Mouse (Mus musculus) hindbrain, embryonic 11.5 days (tissue): ENCODE measurements at regions not wholly inside any gene's neighbourhood (a gene's known extent, or its start where the extent isn't known, plus 50 kb on each side); places are given as distances from the start of the nearest gene placed in this dataset.

Experiments used
- ATAC-seq: fragments of 200-750 bp; cut with Nextera tagmentation; 2 replicates; pipeline ENCODE4 v1.8.0; 2017; ENCODE audit warnings: mild to moderate bottlenecking, moderate TSS enrichment, moderate library complexity; ENCODE audit not compliant: low FRiP score
- DNase-seq: peaks from one replicate; pipeline ENCODE4 v3.0.0-alpha.2; 2015; ENCODE audit warnings: low spot score
- H3K27ac ChIP-seq: fragments of 300-500 bp; sonication (generic); 2 replicates; pipeline ENCODE4 v1.5.1; 2014; ENCODE audit warnings: mild to moderate bottlenecking, low read depth, low read length
- H3K27me3 ChIP-seq: fragments of 300-500 bp; sonication (generic); 2 replicates; pipeline ENCODE4 v1.6.1; 2014; ENCODE audit warnings: mild to moderate bottlenecking, low read length, moderate library complexity, mixed read lengths; ENCODE audit not compliant: control insufficient read depth, insufficient read depth
- H3K36me3 ChIP-seq: fragments of 300-500 bp; sonication (generic); 2 replicates; pipeline ENCODE4 v1.6.1; 2014; ENCODE audit warnings: mild to moderate bottlenecking, low read length, moderate library complexity, mixed read lengths; ENCODE audit not compliant: control insufficient read depth, insufficient read depth
- H3K4me1 ChIP-seq: fragments of 300-500 bp; sonication (generic); replicated peaks from 2 replicates; pipeline ENCODE4 v1.6.1; 2014; ENCODE audit warnings: low read length, mixed read lengths; ENCODE audit not compliant: control insufficient read depth, insufficient read depth
- H3K4me2 ChIP-seq: fragments of 300-500 bp; sonication (generic); replicated peaks from 2 replicates; pipeline ENCODE4 v1.6.1; 2014; ENCODE audit warnings: mild to moderate bottlenecking, low read depth, low read length
- H3K4me3 ChIP-seq: fragments of 300-500 bp; sonication (generic); 2 replicates; pipeline ENCODE4 v1.5.1; 2014; ENCODE audit warnings: low read depth, low read length
- H3K9ac ChIP-seq: fragments of 300-500 bp; sonication (generic); 2 replicates; pipeline ENCODE4 v1.6.1; 2014; ENCODE audit warnings: low read depth, low read length
- H3K9me3 ChIP-seq: fragments of 300-500 bp; sonication (generic); 2 replicates; pipeline ENCODE4 v1.6.1; 2016; ENCODE audit warnings: low read length; ENCODE audit not compliant: control insufficient read depth
- WGBS: fragments of 180-500 bp; shearing (Covaris S2); extraction: QIAGEN DNeasy Blood & Tissue Kit; methylation state at CpG from one replicate; pipeline ENCODE4 v1.1.7; 2014; 5-methylcytosine and 5-hydroxymethylcytosine counted together

DNA sequence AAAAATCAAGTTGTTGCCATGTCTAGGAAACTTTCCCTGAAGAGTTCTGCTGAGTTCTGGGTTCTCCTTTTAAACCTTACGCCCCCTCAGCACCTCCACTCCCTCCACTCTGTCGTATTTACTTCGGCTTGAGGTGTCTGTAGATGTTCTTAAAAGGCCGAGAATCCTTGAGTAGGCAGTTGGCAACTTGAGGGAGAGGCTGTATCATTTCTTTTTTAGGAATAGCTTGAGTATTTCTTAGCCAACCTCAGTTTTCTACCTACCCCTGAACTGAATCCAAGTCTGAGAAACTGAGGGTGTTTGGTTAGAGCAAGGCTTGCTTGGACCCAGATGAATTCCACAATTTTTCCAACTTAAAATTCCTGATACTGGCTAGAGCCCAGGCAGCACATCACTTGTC is 136.8 kb upstream of the Max start:
- 91% methylated on average over 4 of the region's 4 CpGs for WGBS
- no peak overlapping the region for H3K9ac ChIP-seq
- no peak for ATAC-seq

DNA sequence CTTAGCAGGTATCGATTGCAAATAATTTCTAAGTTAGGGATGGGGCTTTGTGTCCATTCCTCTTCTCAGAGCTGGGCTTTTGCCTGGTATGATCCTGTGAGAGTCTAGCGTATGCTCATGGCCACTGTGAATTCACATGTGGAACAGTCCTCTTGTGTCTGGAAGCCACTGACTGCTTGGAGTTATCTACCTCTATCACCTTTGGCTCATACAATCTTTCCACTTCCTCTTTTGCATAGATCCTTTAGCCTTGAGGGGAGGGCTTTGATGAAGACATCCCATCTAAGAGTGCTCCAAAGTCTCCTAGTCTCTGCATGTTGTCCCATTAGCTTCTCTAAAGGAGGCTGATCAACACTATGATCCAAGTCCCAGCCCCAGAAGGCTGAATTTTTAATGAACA is 135.8 kb upstream of the Max start:
- H3K9ac ChIP-seq, result no peak overlapping the region
- no peak overlapping the region for H3K4me2 ChIP-seq
- no peaks in the 10 kb centered on the region for H3K4me1 ChIP-seq
- no peak overlapping the region for H3K27ac ChIP-seq
- no peak for ATAC-seq
- no peak for DNase-seq
- H3K9me3 ChIP-seq, result no peaks in the 10 kb centered on the region
- no peak overlapping the region for H3K4me3 ChIP-seq
- no peaks in the 10 kb centered on the region for H3K36me3 ChIP-seq
- H3K27me3 ChIP-seq, result no peaks in the 10 kb centered on the region
- WGBS, result 96% methylated on average over 2 of the region's 2 CpGs

More for the DNA sequence above, 136.8 kb upstream of the Max start:
- H3K4me1 ChIP-seq, result no peaks in the 10 kb centered on the region
- H3K27ac ChIP-seq, result no peak overlapping the region
- no peak for DNase-seq
- H3K36me3 ChIP-seq, result no peaks in the 10 kb centered on the region
- H3K9me3 ChIP-seq, result no peaks in the 10 kb centered on the region
- no peak overlapping the region for H3K4me3 ChIP-seq
- no peaks in the 10 kb centered on the region for H3K27me3 ChIP-seq
- no peak overlapping the region for H3K4me2 ChIP-seq

- no peaks in the 10 kb centered on the region for H3K36me3 ChIP-seq
- H3K4me3 ChIP-seq, result no peak overlapping the region
- no peaks in the 10 kb centered on the region for H3K4me1 ChIP-seq
- DNase-seq, result no peak
- H3K9me3 ChIP-seq, result no peaks in the 10 kb centered on the region
- no peak overlapping the region for H3K9ac ChIP-seq
- WGBS, result 88% methylated on average over 4 of the region's 4 CpGs
- ATAC-seq, result no peak
- H3K4me2 ChIP-seq, result no peak overlapping the region
- no peak overlapping the region for H3K27ac ChIP-seq
- no peaks in the 10 kb centered on the region for H3K27me3 ChIP-seq
These were observed 134.5 kb upstream of the Max start for GRCm38 (mm10) chr12:77096461-77096860.

GRCm38 (mm10) chr12:77094999-77095915 is 133.3 kb upstream of the Max start:
- Histone ChIP-seq H3K4me3 (no peak overlapping the region), H3K27ac (no peak overlapping the region), H3K4me1 (no peaks in the 10 kb centered on the region), H3K27me3 (no peaks in the 10 kb centered on the region), H3K9me3 (no peaks in the 10 kb centered on the region), H3K9ac (no peak overlapping the region), H3K4me2 (no peak overlapping the region), H3K36me3 (no peaks in the 10 kb centered on the region)
- WGBS, result 85% methylated on average over 3 of the region's 3 CpGs
- ATAC-seq (no peak), DNase-seq (no peak)

GRCm38 (mm10) chr12:77094168-77094567 is 132.2 kb upstream of the Max start:
- no peak for ATAC-seq
- H3K4me1 ChIP-seq, result no peaks in the 10 kb centered on the region
- no peak overlapping the region for H3K9ac ChIP-seq
- no peak overlapping the region for H3K27ac ChIP-seq
- no peaks in the 10 kb centered on the region for H3K9me3 ChIP-seq
- no peak overlapping the region for H3K4me3 ChIP-seq
- H3K27me3 ChIP-seq, result no peaks in the 10 kb centered on the region
- H3K4me2 ChIP-seq, result no peak overlapping the region
- DNase-seq, result no peak
- H3K36me3 ChIP-seq, result no peaks in the 10 kb centered on the region
- WGBS, result 86% methylated on average over 7 of the region's 7 CpGs

GRCm38 (mm10) chr12:77092741-77093140 is 130.7 kb upstream of the Max start:
- ATAC-seq (no peak), DNase-seq (no peak)
- H3K27ac ChIP-seq, result no peak overlapping the region
- H3K4me3 ChIP-seq, result no peak overlapping the region
- no peaks in the 10 kb centered on the region for H3K4me1 ChIP-seq
- no peaks in the 10 kb centered on the region for H3K27me3 ChIP-seq
- no peak overlapping the region for H3K9ac ChIP-seq
- WGBS, result 71% methylated on average over 3 of the region's 3 CpGs
- no peaks in the 10 kb centered on the region for H3K36me3 ChIP-seq
- no peaks in the 10 kb centered on the region for H3K9me3 ChIP-seq
- H3K4me2 ChIP-seq, result no peak overlapping the region

DNA sequence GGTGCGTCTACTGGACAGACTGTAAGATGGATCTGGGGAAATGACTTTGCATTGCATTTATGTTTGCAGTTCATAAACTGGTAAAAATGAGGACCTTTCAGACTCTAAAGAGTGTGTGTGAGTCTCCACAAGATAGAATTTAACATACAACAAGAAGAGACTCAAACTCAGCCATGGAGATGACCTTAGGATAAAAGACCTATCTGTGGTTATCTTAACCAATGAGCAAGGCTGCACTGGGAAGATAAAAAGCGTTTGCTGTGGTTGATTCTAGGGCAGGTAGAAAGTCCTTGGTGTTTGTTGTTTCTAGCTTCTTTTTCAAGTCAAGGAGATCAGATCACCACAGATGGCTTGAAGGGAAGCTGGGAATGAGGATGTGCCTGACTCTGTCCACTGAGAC is 130.1 kb upstream of the Max start:
- H3K4me3 ChIP-seq, result no peak overlapping the region
- ATAC-seq, result no peak
- WGBS, result 90% methylated on average over 2 of the region's 2 CpGs

DNA sequence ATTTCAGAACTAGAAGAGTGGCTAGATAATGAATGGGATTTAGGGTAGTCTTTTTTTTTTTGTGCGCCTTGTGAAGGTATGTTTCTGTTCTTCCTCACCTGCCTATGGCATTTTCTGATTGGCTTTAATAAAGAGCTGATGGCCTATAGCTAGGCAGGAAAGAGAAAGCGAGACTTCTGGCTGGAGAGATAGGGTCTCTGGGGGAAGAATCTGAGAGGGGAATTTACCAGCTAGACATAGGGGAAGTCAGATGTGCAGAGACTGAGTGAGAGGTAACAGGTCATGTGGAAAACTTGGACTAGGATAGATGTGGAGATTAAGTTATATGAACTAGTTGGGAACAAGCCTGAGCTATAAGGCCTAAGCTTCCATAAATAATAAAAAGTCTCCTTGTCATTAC is 129.7 kb upstream of the Max start:
- WGBS, result 78% methylated on average over 2 of the region's 2 CpGs

More for the DNA sequence above, 130.1 kb upstream of the Max start:
- no peak for DNase-seq
- Histone ChIP-seq H3K36me3 (no peaks in the 10 kb centered on the region), H3K9ac (no peak overlapping the region), H3K4me1 (no peaks in the 10 kb centered on the region), H3K9me3 (no peaks in the 10 kb centered on the region), H3K27me3 (no peaks in the 10 kb centered on the region), H3K27ac (no peak overlapping the region), H3K4me2 (no peak overlapping the region)

GRCm38 (mm10) chr12:77090525-77090924 is 128.5 kb upstream of the Max start:
- Histone ChIP-seq H3K4me1 (no peaks in the 10 kb centered on the region), H3K27ac (no peak overlapping the region), H3K9me3 (no peaks in the 10 kb centered on the region), H3K36me3 (no peaks in the 10 kb centered on the region), H3K4me3 (no peak overlapping the region), H3K9ac (no peak overlapping the region), H3K27me3 (no peaks in the 10 kb centered on the region), H3K4me2 (no peak overlapping the region)
- no peak for ATAC-seq
- 87% methylated on average over 3 of the region's 3 CpGs for WGBS
- no peak for DNase-seq

More for the DNA sequence above, 129.7 kb upstream of the Max start:
- Histone ChIP-seq H3K4me3 (no peak overlapping the region), H3K9ac (no peak overlapping the region), H3K27ac (no peak overlapping the region), H3K4me1 (no peaks in the 10 kb centered on the region), H3K4me2 (no peak overlapping the region), H3K27me3 (no peaks in the 10 kb centered on the region), H3K36me3 (no peaks in the 10 kb centered on the region), H3K9me3 (no peaks in the 10 kb centered on the region)
- ATAC-seq, result no peak
- no peak for DNase-seq
